Mouse (Mus musculus) kidney, postnatal 0 days (tissue): ENCODE measurements around the gene Slc16a10. TPM values are rescaled to one million over a fixed set of nuclear protein-coding genes. Genes with fewer than 3 reads are reported as not detected.

Source experiments
- ATAC-seq: fragments of 200-750 bp; cut with Nextera tagmentation; replicated peaks from 2 replicates; pipeline ENCODE4 v1.8.0; 2017; ENCODE audit warnings: low read depth, moderate number of reproducible peaks, moderate TSS enrichment, moderate library complexity; ENCODE audit not compliant: low FRiP score
- DNase-seq: peaks from one replicate; pipeline ENCODE4 v3.0.0-alpha.2; 2016; ENCODE audit warnings: low spot score
- H3K27ac ChIP-seq: fragments of 300-500 bp; sonication (generic); 2 replicates; pipeline ENCODE4 v1.5.1; 2014; ENCODE audit warnings: mild to moderate bottlenecking
- H3K27me3 ChIP-seq: fragments of 300-500 bp; sonication (generic); 2 replicates; pipeline ENCODE4 v1.6.1; 2014; ENCODE audit warnings: low read length, mixed read lengths; ENCODE audit not compliant: insufficient read depth
- H3K36me3 ChIP-seq: fragments of 300-500 bp; sonication (generic); 2 replicates; pipeline ENCODE4 v1.6.1; 2014; ENCODE audit warnings: low read length, mixed read lengths; ENCODE audit not compliant: insufficient read depth
- H3K4me1 ChIP-seq: fragments of 300-500 bp; sonication (generic); replicated peaks from 2 replicates; pipeline ENCODE4 v1.6.1; 2014; ENCODE audit warnings: antibody characterized with exemption, low read length, mixed read lengths; ENCODE audit not compliant: insufficient read depth
- H3K4me2 ChIP-seq: fragments of 300-500 bp; sonication (generic); 2 replicates; pipeline ENCODE4 v1.6.1; 2014; ENCODE audit warnings: mild to moderate bottlenecking, low read length, moderate library complexity, mixed read lengths
- H3K4me3 ChIP-seq: fragments of 300-500 bp; sonication (generic); replicated peaks from 2 replicates; pipeline ENCODE4 v1.5.1; 2014; ENCODE audit warnings: low read depth, low read length
- H3K9ac ChIP-seq: fragments of 300-500 bp; sonication (generic); 2 replicates; pipeline ENCODE4 v1.6.1; 2014; ENCODE audit warnings: low read depth, low read length
- H3K9me3 ChIP-seq: fragments of 300-500 bp; sonication (generic); replicated peaks from 2 replicates; pipeline ENCODE4 v1.6.1; 2016; ENCODE audit warnings: low read length, inconsistent platforms, mixed read lengths
- CTCF ChIP-seq: IDR thresholded peaks from 2 replicates; pipeline ENCODE4 v1.5.1; 2016; ENCODE audit warnings: antibody characterized with exemption, low read depth, mild to moderate bottlenecking, moderate library complexity
- WGBS: fragments of 180-500 bp; shearing (Covaris S2); extraction: QIAGEN DNeasy Blood & Tissue Kit; methylation state at CpG from one replicate; pipeline ENCODE4 v1.1.7; 2014; 5-methylcytosine and 5-hydroxymethylcytosine counted together
- polyA plus RNA-seq: library from polyadenylated mRNA; unstranded; fragments of >200 nt; fragmentation: Nextera tagmentation; extraction: Ambion mirVana; gene quantifications from 2 replicates; pipeline ENCODE4 v1.2.1, GENCODE M21; 2015

The Slc16a10 gene
- polyA plus RNA-seq, 1 experiment from 2014 or later = 10.0 TPM

GRCm38 (mm10) chr10:40032897-40033296, 109.2 kb downstream of the Slc16a10 start:
- no peaks in the 10 kb centered on the region for H3K27me3 ChIP-seq
- 46% methylated on average over 2 of the region's 2 CpGs for WGBS
- H3K4me1 ChIP-seq = no peaks in the 10 kb centered on the region
- no peaks in the 10 kb centered on the region for H3K9me3 ChIP-seq
- TF ChIP-seq CTCF = no peak
- no peak overlapping the region for H3K4me2 ChIP-seq
- no peak overlapping the region for H3K27ac ChIP-seq
- ATAC-seq (no peak), DNase-seq (no peak)
- no peaks in the 10 kb centered on the region for H3K36me3 ChIP-seq
- H3K9ac ChIP-seq = no peak overlapping the region
- no peak overlapping the region for H3K4me3 ChIP-seq

DNA sequence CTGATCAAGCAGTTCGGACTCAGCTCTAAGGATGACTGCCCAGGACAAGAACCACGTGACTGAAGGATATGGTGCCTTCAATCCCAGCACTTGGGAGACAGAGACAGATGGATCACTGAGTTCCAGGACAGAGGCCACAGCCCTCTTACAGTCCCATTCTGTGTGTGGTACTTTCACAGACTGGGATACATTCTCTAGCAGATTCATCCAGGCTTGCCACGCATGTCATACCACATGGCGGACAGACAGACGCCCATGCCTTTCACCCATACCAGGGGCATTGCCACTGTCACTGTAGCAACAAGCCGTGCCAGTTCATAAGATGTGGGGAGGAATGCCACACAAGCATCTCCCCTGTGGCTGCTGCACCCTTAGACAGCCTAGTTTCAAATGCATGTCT, 111.3 kb downstream of the Slc16a10 start:
- DNase-seq (no peak), ATAC-seq (no peak)
- Histone ChIP-seq H3K27ac (no peak overlapping the region), H3K4me1 (no peaks in the 10 kb centered on the region), H3K9ac (no peak overlapping the region), H3K4me3 (no peak overlapping the region), H3K27me3 (no peaks in the 10 kb centered on the region), H3K4me2 (no peak overlapping the region), H3K36me3 (no peaks in the 10 kb centered on the region), H3K9me3 (no peaks in the 10 kb centered on the region)
- TF ChIP-seq CTCF = no peak
- WGBS = 87% methylated on average over 6 of the region's 6 CpGs

- DNase-seq (no peak), ATAC-seq (no peak)
- Histone ChIP-seq H3K4me2 (no peak overlapping the region), H3K4me1 (peaks cover 5% of the 10 kb centered on the region; the same call in 1 of the 2 replicates), H3K4me3 (no peak overlapping the region), H3K9ac (no peak overlapping the region), H3K27ac (no peak overlapping the region), H3K36me3 (no peaks in the 10 kb centered on the region), H3K9me3 (no peaks in the 10 kb centered on the region), H3K27me3 (no peaks in the 10 kb centered on the region)
- no peak for TF ChIP-seq CTCF
- 84% methylated on average over 2 of the region's 2 CpGs for WGBS
Measured at GRCm38 (mm10) chr10:40029610-40030009, 112.4 kb downstream of the Slc16a10 start.

GRCm38 (mm10) chr10:40028091-40028490, 114.0 kb downstream of the Slc16a10 start:
- no peak for TF ChIP-seq CTCF
- no peak overlapping the region for H3K9ac ChIP-seq
- ATAC-seq (no peak), DNase-seq (no peak)
- no peak overlapping the region for H3K4me2 ChIP-seq
- 85% methylated on average over 8 of the region's 8 CpGs for WGBS
- no peaks in the 10 kb centered on the region for H3K9me3 ChIP-seq
- peaks cover 8% of the 10 kb centered on the region; the same call in 1 of the 2 replicates for H3K4me1 ChIP-seq
- no peaks in the 10 kb centered on the region for H3K36me3 ChIP-seq
- no peak overlapping the region for H3K27ac ChIP-seq
- H3K4me3 ChIP-seq = no peak overlapping the region
- H3K27me3 ChIP-seq = no peaks in the 10 kb centered on the region

DNA sequence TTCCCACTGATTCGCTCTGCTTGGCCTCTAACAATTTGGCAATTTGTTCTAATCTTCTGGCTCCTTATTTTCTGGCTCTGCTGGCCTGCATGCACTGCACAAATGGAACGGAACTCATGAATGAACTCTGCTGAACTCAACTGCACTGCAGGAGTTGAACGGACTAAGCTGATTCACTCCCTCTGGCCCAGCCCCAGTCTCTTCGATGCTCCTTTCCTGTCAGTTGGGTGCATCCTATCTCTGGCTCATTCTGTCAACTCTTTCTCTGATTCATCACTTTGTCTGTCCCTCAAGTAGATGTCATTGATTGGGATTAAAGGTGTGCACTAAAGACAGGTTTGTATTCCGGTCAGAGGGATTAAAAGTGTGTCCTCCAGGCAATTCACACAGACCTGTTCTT, 115.5 kb downstream of the Slc16a10 start:
- Histone ChIP-seq H3K9ac (no peak overlapping the region), H3K9me3 (no peaks in the 10 kb centered on the region), H3K27ac (no peak overlapping the region), H3K4me2 (no peak overlapping the region), H3K36me3 (no peaks in the 10 kb centered on the region), H3K27me3 (no peaks in the 10 kb centered on the region), H3K4me1 (peaks cover 8% of the 10 kb centered on the region; the same call in 1 of the 2 replicates), H3K4me3 (no peak overlapping the region)
- DNase-seq (no peak), ATAC-seq (no peak)
- WGBS = 95% methylated on average over 5 of the region's 5 CpGs
- TF ChIP-seq CTCF = no peak

- ATAC-seq = no peak
- no peaks in the 10 kb centered on the region for H3K27me3 ChIP-seq
- H3K4me3 ChIP-seq = no peak overlapping the region
- H3K9me3 ChIP-seq = no peaks in the 10 kb centered on the region
- no peak for TF ChIP-seq CTCF
- no peak for DNase-seq
- H3K36me3 ChIP-seq = no peaks in the 10 kb centered on the region
- peak overlapping the region; percentile 96 for H3K4me2 ChIP-seq
- no peak overlapping the region for H3K9ac ChIP-seq
- WGBS = 50% methylated on average over 8 of the region's 8 CpGs
- H3K27ac ChIP-seq = peak overlapping the region; percentile 50; the same call in 1 of the 2 replicates
- H3K4me1 ChIP-seq = peaks cover 8% of the 10 kb centered on the region; the same call in 1 of the 2 replicates
Measured at GRCm38 (mm10) chr10:40025560-40025959, 116.5 kb downstream of the Slc16a10 start.
